Mouse (Mus musculus): ENCODE measurements at regions not wholly inside any gene's neighbourhood (a gene's known extent, or its start where the extent isn't known, plus 50 kb on each side); places are given as distances from the start of the nearest gene placed in this dataset.
A peak's percentile ranks its signal among the peaks of the same experiment; 100 is the strongest.

DNA sequence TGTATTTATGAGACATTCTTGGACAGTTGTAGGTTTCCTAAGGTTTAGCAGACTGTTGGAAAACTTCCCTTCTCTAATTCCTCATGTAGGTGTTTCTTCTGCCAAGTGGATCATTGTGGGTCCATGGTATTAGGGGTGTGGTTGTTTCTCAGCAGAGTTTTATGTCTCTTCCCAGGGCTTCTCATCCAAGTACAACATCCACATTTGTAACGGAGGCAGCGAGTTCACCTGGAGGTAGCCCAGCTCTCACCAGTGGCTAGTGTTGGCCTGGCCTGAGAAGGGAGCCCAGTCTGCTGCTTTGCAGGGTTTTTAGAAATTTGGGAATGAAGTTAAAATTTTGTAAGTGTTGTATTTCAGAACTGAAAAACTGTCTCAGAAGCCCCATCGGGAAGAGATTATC lies 122.4 kb downstream of the Wnt5a start:
- no peak for DNase-seq (ENCODE audit: low spot score in 2 of 2)

DNA sequence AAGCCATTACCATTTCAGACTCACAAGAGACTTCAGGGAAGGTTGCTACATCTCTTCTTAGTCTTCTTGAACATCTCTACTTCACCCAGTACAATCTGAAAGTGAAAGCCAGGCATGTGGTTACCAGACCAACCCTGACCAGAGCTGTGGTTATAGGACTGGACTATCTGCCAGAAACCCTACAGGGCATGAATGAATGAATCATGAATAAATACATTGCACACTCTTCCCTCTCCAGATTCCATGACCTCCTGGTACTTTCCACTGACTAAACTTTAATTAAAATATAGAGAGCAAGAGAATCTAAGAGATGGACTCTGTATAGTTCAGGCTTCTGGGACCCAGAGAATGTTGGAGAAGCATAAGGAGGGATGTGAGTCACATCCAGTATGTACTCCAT lies 130.6 kb downstream of the Wnt5a start:
- DNase-seq (ENCODE audit: low spot score in 2 of 2): no peak

- no peak for DNase-seq (ENCODE audit: low spot score in 2 of 2)
These were observed 134.5 kb downstream of the Wnt5a start for GRCm38 (mm10) chr14:28639056-28639455.

DNA sequence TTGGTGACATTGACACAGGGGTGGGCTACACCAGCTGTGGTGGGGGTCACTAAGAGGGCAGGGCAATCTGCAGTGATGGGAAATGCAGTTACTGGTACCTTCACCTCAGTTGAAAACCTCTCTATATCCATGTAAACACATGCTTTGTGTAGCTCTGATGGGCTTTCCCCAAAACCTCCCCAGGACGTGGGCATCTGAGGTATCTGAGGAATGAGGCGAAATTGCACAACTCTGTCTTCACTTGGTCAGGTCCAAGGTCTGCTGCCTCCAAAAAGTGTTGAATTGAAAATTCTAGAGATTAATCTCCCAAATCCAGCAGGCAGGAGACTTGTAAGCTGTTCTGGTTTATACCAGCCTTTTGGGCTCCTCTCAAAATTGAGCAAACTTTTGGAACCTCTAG lies 141.3 kb downstream of the Wnt5a start:
- DNase-seq (ENCODE audit: low spot score in 2 of 2): no peak

DNA sequence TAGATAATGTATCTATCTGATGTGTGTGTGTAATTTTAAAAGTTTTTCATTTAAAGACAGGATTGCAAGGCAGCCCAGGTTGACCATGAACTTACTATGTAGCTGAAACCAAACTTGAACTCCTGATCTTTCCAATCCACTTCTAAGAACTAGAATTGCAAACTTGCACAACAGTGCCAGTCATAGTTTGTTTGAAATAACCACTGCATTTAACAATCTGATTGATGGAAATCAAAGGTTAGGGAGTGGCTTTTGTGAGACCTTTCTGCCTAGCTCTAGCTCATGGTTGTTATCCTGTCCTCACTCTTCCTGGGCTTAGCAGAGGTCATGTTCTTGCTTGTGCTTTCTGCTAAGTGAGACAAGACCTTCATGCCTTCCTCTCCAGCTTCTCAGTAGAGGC lies 144.9 kb downstream of the Wnt5a start:
- DNase-seq (ENCODE audit: low spot score in 2 of 2): no peak

DNA sequence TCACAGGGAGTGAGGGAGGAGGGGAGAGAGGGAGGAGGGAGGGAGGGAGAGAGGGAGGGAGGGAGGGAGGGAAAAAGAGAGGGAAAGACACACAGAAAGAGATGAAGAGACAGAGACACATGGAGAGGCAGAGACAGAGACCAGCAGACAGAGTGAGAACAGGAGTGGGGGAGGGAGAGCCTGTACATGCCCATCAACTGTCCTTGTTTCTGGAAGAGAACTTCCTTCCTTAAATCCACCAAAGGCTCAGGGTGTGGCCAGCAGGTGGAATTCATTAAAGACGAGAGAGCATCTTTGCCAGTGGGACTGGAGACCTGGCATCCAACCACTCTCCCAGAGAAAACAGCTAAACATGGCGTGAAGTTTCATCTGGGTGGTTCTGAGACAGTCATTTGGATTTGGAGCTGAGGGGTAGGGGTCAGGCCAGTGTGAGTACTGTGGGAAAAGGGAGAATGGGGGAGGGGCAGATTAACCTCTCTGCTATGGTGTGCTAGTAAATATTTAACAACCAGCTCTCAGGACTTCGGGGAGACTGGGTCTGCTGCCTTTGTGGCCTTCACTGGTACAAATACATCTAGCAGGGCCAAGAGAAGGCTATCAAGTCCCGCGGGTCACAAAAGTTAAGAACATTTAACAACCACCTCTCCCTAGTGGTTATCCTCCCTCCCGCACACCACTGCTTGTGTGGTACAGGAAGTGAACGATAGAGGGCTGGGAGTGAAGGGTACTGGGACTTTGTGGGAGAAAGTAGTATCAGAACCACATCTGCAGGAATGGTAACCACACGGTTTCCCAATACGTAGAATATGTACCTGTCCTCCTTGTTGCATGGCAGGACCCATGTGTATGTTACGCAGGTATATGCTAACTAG lies 148.7 kb downstream of the Wnt5a start:
- no peak for DNase-seq (ENCODE audit: low spot score in 2 of 2)

GRCm38 (mm10) chr14:28657216-28657615 lies 152.7 kb downstream of the Wnt5a start:
- no peak for DNase-seq (ENCODE audit: low spot score in 2 of 2)

DNA sequence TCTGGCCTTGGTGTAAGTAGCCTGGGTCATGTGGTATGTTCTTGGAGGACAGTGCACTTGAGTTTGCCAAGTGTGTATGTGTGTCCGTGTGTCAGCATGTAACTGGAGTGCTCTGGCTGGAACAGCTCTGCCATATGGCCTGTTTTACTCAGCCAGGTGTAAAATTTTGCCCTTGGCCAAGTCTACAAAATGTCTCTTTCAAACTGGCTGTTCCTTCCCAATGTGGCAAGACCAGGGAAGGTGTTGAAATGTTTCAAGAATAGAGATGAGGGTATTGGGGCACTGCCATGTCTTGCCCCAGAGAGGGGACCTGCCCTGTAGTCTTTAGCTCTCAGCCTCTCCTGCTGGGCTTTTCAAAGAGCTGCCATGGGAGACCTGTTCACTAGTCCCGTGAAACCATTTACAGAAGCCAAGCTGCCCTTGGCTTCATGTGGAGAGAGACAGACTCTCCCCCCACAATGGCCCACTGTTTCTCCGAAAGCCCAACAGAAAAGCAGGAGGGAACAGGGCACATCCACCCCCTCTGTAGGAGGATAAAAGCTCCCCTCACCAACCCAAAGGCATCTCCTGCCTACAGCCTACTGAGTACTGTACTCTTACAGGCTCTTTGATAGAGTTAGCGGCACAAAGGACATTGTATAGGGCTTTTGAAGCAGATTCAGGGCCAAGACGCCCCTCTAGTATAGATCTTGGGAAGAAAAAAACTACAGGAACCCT lies 156.5 kb downstream of the Wnt5a start:
- DNase-seq (ENCODE audit: low spot score in 2 of 2): no peak

GRCm38 (mm10) chr14:28663316-28663715 lies 158.8 kb downstream of the Wnt5a start:
- DNase-seq (ENCODE audit: low spot score in 2 of 2): no peak

DNA sequence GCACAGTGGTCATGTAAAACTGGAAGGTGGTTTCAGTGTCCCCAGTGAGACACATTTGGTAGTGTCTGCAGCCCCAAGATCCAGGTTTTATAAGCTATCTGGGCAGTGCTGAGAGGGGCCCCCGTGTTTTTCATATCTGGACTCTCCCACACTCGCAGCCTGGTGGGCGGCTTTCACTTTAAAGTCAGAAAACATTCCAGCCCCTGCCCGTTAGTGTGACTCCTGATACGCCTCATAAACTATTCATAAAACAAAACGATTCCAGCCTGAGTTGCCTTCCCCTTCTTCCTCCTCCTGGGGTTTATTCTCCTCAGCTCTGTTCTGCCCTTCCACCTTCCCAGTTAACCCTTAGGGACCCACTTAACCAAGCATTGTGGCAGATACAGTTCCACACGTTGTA lies 159.6 kb downstream of the Wnt5a start:
- no peak for DNase-seq (ENCODE audit: low spot score in 2 of 2)

- peak; percentile 8 to 21 for DNase-seq (ENCODE audit: low spot score in 2 of 2)
These were observed 170.9 kb downstream of the Wnt5a start for GRCm38 (mm10) chr14:28675476-28675875.

DNA sequence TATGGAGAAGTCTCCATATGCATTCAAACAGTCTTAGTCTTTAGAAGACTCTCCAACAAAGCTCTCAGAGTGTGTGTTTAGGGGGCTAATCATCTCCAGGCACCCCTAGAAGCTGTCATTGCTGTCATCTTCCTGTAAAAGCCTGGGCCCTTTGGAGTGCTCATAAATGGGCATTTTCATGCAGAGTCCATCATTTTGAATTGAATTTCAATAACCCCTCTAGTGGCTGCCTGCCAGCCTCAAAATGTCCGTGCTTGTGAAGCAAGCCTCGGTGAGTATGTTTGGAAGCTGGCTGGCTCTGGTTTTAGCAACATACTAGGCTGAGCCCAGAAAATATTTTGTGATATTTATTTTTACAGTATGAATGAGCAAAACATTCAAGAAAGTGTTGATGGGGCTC lies 195.2 kb downstream of the Wnt5a start:
- no peak for DNase-seq (ENCODE audit: low spot score in 2 of 2)

GRCm38 (mm10) chr14:28704729-28705128 lies 200.2 kb downstream of the Wnt5a start:
- DNase-seq (ENCODE audit: low spot score in 2 of 2): no peak

- no peak for DNase-seq (ENCODE audit: low spot score in 2 of 2)
These were observed 210.0 kb downstream of the Wnt5a start for GRCm38 (mm10) chr14:28714598-28714997.

DNA sequence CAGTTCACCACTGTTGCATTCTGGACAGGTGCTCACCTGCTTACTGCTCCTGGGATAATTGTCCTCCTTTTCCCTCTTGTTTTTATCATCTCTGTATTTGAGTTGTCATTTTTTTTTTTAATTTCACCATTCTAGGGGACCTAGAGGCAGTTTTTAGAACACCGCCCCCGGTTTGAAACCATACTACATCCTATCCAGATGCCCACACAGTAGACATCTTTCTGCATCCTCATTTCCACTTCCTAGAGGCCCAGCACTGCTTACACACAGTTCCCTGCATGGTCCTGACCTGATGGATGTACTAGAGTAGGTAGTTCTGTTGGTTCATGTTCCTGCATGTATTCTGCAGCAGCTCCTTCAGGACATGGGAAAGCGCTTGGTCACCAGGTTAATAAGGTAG lies 216.0 kb downstream of the Wnt5a start:
- peak; percentile 6 to 8 for DNase-seq (ENCODE audit: low spot score in 2 of 2)

DNA sequence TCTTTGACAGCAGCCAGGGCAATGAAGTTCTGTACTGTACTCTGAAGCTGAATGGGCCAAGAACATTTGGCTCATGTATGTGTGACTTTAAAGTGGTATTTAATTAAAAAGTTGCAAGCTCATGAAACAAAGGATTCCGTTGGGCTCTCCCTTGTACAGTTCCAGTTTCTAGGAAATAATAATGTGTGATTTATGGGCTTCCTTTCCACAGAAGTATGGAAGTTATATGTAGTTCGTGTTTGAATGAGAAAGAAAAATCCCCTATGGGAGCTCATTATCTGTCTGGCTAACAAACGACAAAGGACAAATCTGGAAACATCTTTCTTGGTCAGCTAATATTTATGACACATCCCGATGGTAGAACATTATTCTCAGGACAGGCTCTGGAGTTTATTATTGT lies 221.1 kb downstream of the Wnt5a start:
- no peak for DNase-seq (ENCODE audit: low spot score in 2 of 2)

DNA sequence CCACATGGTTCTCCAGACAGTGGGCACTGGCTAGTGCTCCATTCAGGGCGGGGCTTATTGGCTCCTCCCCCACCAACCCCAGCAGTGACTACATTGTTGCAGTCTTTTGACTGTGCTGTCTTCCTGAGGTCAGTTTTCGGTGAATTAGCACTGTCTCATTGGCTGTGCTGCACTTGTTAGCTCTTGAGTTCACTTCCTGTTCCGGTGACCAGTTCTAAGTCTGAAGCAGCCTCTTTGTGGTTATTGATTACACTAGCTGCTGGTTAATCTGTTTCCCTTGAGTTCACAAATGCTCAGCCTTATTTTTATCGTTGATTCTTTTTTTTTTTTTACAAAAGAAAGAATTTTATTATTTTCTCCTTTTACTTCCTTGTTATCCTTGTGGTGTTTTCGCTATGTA lies 228.9 kb downstream of the Wnt5a start:
- DNase-seq (ENCODE audit: low spot score in 2 of 2): no peak

- DNase-seq (ENCODE audit: low spot score in 2 of 2): no peak
These were observed 230.9 kb downstream of the Wnt5a start for GRCm38 (mm10) chr14:28735446-28735845.

DNA sequence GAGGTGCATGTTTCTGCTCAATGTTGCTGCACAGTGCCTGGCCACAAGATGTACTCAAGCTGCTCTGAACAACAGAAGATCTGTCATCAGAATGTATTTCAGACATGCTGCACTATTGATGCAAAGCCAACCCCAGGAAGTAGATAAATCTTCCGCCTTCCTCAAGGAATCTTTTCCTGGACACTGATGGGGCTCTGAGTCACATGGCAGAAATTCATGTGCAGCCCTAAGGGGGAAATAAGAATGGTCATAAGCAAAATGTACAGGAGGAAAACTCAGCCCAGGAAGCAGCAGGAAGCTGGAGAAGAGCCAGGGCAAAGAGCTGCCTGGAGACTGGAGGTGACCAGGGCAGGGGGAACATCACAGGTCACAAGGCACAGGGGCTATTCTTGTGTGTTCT lies 235.5 kb downstream of the Wnt5a start:
- DNase-seq (ENCODE audit: low spot score in 2 of 2): no peak

DNA sequence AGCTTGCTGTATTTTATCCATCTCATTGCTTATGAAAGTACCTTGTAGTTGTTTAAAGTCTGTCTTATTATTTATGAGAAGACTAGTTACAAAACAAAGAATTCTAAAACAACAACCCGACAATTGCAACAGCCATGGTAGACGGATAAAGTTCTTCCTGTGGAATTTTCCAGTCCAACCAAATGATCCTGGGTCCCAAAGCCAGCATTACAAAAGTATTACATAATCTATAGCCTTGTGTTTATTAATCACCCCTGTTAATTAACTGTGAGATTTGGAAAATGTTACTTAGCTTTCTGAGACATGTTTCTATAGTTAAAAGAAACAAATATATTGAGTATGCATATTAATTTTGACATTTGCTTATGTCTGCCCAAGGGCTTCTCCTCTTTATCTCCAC lies 236.9 kb downstream of the Wnt5a start:
- no peak for DNase-seq (ENCODE audit: low spot score in 2 of 2)

DNA sequence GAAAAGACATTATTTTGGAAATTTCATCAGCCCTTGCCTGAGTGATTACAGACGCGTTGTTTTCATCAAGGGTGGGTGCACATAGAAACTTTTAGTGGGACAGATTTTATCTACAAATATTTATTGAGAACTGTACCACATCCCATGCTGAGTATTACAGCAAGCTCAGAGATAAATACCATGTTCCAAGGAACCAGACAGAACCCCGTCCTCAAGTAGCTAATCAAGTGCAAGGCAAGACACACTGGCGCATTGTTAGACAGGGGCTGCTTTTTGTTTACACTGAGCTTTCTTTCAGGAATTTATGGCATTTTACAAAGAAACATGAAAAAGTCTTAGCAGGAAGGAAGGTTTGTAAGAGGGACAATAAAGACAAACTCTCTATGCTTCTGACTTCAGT lies 239.1 kb downstream of the Wnt5a start:
- DNase-seq (ENCODE audit: low spot score in 2 of 2): no peak

GRCm38 (mm10) chr14:28750301-28750700 lies 245.8 kb downstream of the Wnt5a start:
- DNase-seq (ENCODE audit: low spot score in 2 of 2): peak; percentile 9 to 22

DNA sequence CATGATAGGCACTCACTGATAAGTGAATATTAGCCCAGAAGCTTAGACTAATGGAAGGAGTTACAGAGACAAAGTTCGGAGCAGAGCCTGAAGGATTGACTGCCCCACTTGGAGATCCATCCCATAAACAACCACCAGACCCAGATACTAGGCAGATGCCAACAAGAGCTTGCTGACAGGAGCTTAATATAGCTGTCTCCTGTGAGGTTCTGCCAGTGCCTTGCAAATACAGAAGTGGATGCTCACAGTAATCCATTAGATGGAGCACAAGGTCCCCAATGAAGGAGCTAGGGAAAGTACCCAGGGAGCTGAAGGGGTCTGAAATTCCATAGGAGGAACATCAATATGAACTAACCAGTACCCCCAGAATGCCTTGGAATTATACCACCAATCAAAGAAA lies 252.8 kb upstream of the Lrtm1 start:
- DNase-seq (ENCODE audit: low spot score in 2 of 2): no peak
